Mouse (Mus musculus) midbrain, embryonic 12.5 days (tissue): ENCODE measurements around the gene Rab11fip5. TPM values are rescaled to one million over a fixed set of nuclear protein-coding genes. Genes with fewer than 3 reads are reported as not detected.

Experiments used
- ATAC-seq: fragments of 200-750 bp; cut with Nextera tagmentation; 2 replicates; pipeline ENCODE4 v1.8.0; 2017; ENCODE audit warnings: low read depth, moderate TSS enrichment, moderate library complexity; ENCODE audit not compliant: low FRiP score
- H3K27ac ChIP-seq: fragments of 300-500 bp; sonication (generic); replicated peaks from 2 replicates; pipeline ENCODE4 v1.5.1; 2016; ENCODE audit warnings: mild to moderate bottlenecking
- H3K27me3 ChIP-seq: fragments of 300-500 bp; sonication (generic); 2 replicates; pipeline ENCODE4 v1.6.1; 2016; ENCODE audit warnings: mild to moderate bottlenecking
- H3K36me3 ChIP-seq: fragments of 300-500 bp; sonication (generic); 2 replicates; pipeline ENCODE4 v1.6.1; 2016
- H3K4me1 ChIP-seq: fragments of 300-500 bp; sonication (generic); 2 replicates; pipeline ENCODE4 v1.6.1; 2016
- H3K4me2 ChIP-seq: fragments of 300-500 bp; sonication (generic); replicated peaks from 2 replicates; pipeline ENCODE4 v1.6.1; 2016; ENCODE audit warnings: mild to moderate bottlenecking, moderate library complexity
- H3K4me3 ChIP-seq: fragments of 300-500 bp; sonication (generic); 2 replicates; pipeline ENCODE4 v1.5.1; 2016; ENCODE audit warnings: mild to moderate bottlenecking
- H3K9ac ChIP-seq: fragments of 300-500 bp; sonication (generic); replicated peaks from 2 replicates; pipeline ENCODE4 v1.6.1; 2016; ENCODE audit warnings: mild to moderate bottlenecking, moderate library complexity
- H3K9me3 ChIP-seq: fragments of 300-500 bp; sonication (generic); 2 replicates; pipeline ENCODE4 v1.6.1; 2016; ENCODE audit warnings: mild to moderate bottlenecking
- WGBS: fragments of 180-500 bp; shearing (Covaris S2); methylation state at CpG from one replicate; pipeline ENCODE4 v1.1.7; 2016; 5-methylcytosine and 5-hydroxymethylcytosine counted together
- polyA plus RNA-seq: library from polyadenylated mRNA; unstranded; fragments of >200 nt; fragmentation: Nextera tagmentation; extraction: Ambion mirVana; gene quantifications from 2 replicates; pipeline ENCODE4 v1.2.1, GENCODE M21; 2016

Rab11fip5 gene
- polyA plus RNA-seq, 1 experiment from 2014 or later, result 9.7 TPM

GRCm38 (mm10) chr6:85388608-85389007, 14.2 kb upstream of the Rab11fip5 start:
- ATAC-seq, result no peak
- H3K27me3 ChIP-seq, result peaks cover 12% of the 10 kb centered on the region
- no peak overlapping the region for H3K9ac ChIP-seq
- no peaks in the 10 kb centered on the region for H3K4me1 ChIP-seq
- H3K4me2 ChIP-seq, result no peak overlapping the region
- H3K9me3 ChIP-seq, result no peaks in the 10 kb centered on the region; the same call in 1 of the 2 replicates
- no peaks in the 10 kb centered on the region for H3K36me3 ChIP-seq
- H3K4me3 ChIP-seq, result no peak overlapping the region
- 79% methylated on average over 5 of the region's 5 CpGs for WGBS
- H3K27ac ChIP-seq, result no peak overlapping the region

- 86% methylated on average over 2 of the region's 2 CpGs for WGBS
- Histone ChIP-seq H3K27ac (no peak overlapping the region), H3K4me2 (no peak overlapping the region), H3K4me3 (no peak overlapping the region), H3K27me3 (peaks cover 8% of the 10 kb centered on the region), H3K9me3 (no peaks in the 10 kb centered on the region; the same call in 1 of the 2 replicates), H3K9ac (no peak overlapping the region), H3K4me1 (peaks cover 7% of the 10 kb centered on the region), H3K36me3 (no peaks in the 10 kb centered on the region)
- no peak for ATAC-seq
Measured at GRCm38 (mm10) chr6:85382791-85383190, 8.4 kb upstream of the Rab11fip5 start.

DNA sequence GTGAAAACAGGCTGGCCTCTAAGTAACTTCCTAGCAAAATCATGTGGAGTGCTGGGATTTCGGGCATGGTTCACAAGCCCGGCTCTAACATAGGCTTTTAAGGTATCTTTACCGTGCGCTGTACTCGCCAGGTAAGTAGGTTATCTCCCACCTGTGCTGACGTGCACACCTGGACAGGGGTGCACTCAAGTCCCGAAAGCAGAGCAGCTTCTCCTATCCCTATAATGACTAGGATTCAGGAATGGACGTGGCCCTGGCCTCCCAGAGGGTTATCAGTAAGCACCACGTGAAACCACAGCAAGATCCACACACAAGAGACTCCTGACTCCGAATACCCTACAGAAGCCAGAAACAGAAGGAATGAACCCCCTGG, 7.2 kb upstream of the Rab11fip5 start:
- WGBS, result 79% methylated on average over 10 of the region's 10 CpGs
- no peak for ATAC-seq

DNA sequence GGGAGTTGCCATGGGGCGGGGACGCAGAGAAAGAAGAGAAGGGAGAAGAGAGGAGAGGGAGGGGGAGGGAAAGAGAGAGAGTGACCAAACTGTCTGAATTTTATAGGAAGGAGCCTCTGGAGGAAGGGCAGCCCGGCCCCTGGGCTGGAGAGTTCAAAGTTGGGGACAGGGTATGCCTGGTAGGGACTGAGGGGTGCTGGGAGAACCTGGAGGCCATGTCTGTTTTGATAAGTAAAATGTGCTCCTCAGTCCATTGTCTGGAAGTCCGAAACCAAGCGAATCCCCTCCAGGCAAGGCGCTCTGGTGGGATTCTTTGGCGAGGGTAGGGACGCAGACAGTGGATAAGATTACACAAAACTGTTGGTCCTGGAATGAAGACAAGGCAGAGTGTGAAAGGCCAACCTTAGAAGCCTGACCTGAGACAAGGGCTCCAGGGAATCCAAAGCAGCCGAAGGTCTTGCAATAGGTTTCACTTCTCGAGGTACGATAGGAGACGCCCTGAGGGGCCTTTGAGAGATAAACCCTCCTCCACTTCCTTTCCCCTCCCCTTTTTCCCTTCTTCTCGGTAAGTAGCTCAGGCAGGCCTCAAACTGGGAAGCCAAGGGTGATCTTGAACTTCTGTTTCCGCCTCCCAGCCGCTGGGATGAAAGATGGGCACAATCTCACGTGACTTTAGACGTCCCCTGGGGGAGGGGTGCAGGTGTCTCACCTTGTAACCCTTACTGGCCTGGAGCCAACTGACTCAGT, 6.6 kb upstream of the Rab11fip5 start:
- Histone ChIP-seq H3K27me3 (peaks cover 18% of the 10 kb centered on the region), H3K4me3 (no peak overlapping the region), H3K9ac (no peak overlapping the region), H3K4me2 (peak overlapping the region; percentile 25), H3K27ac (peak overlapping the region; percentile 46), H3K9me3 (no peaks in the 10 kb centered on the region; the same call in 1 of the 2 replicates), H3K36me3 (no peaks in the 10 kb centered on the region), H3K4me1 (peaks cover 7% of the 10 kb centered on the region)
- 14% methylated on average over 17 of the region's 17 CpGs for WGBS
- ATAC-seq, result peak; percentile 81

More for the DNA sequence above, 7.2 kb upstream of the Rab11fip5 start:
- peaks cover 15% of the 10 kb centered on the region for H3K27me3 ChIP-seq
- no peak overlapping the region for H3K4me3 ChIP-seq
- peaks cover 7% of the 10 kb centered on the region for H3K4me1 ChIP-seq
- H3K9ac ChIP-seq, result no peak overlapping the region
- H3K36me3 ChIP-seq, result no peaks in the 10 kb centered on the region
- no peak overlapping the region for H3K4me2 ChIP-seq
- no peaks in the 10 kb centered on the region; the same call in 1 of the 2 replicates for H3K9me3 ChIP-seq
- H3K27ac ChIP-seq, result no peak overlapping the region

DNA sequence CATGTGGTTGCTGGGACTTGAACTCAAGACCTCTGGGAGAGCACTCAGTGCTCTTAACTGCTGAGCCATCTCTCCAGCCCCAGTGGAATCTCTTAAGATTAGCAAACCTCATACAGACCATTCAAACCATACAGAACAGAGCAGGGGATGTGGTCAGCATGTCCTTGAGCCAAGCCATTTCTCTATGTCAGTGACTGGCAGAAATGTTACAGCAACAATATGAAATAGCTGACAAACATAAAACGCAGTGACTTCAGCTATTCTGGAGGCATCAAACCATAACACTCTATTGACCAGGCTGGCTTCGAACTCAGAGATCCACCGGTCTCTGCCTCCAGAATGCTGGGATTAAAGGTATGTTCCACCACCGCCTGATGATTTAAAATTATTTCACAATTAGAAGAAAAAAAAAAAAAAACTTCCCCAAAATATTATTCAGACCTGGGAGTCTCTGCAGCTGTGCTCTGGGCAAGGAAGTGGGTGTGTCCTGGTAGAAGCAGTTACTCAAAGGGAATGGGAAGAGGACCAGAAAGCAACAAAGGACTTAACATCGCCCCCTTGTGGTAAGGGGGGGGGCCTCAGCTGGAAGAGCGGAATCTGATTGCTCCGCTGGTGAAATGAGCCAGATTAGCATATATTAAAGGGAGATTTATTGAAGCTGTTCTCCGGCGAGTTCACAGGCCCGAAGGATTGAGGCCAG, 5.9 kb upstream of the Rab11fip5 start:
- ATAC-seq, result peak; percentile 90
- Histone ChIP-seq H3K9me3 (no peaks in the 10 kb centered on the region; the same call in 1 of the 2 replicates), H3K4me3 (no peak overlapping the region), H3K9ac (no peak overlapping the region), H3K27me3 (peaks cover 17% of the 10 kb centered on the region), H3K4me1 (peaks cover 7% of the 10 kb centered on the region), H3K27ac (peak overlapping the region; percentile 46; the same call in 1 of the 2 replicates), H3K36me3 (no peaks in the 10 kb centered on the region), H3K4me2 (peak overlapping the region; percentile 25)
- WGBS, result 27% methylated on average over 10 of the region's 10 CpGs

DNA sequence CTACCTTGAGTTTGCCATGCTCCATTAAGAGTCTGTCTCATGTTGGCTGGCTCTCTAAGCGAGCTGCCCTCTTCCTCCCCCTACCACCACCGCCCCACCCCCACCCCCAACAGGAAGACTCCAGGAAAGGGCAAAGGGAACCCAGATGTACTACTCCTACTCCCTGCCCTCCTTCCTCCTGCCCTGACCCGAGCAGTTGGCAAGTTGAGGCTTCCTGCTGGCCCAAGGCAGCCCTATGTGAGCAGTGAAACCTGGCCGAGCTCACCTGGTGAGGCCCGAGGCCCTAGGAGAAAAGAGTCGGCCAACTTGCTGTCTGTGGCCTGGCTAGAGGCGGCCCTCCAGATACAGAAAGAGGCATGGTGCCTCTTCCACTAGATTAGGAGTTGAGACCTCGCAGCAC, 4.2 kb upstream of the Rab11fip5 start:
- peaks cover 12% of the 10 kb centered on the region for H3K4me1 ChIP-seq
- no peak overlapping the region for H3K9ac ChIP-seq
- H3K4me2 ChIP-seq, result no peak overlapping the region
- H3K4me3 ChIP-seq, result no peak overlapping the region
- peaks cover 19% of the 10 kb centered on the region for H3K27me3 ChIP-seq
- no peak overlapping the region for H3K27ac ChIP-seq
- ATAC-seq, result no peak
- no peaks in the 10 kb centered on the region; the same call in 1 of the 2 replicates for H3K9me3 ChIP-seq
- no peaks in the 10 kb centered on the region for H3K36me3 ChIP-seq
- WGBS, result 62% methylated on average over 8 of the region's 8 CpGs

GRCm38 (mm10) chr6:85377876-85378275, 3.4 kb upstream of the Rab11fip5 start:
- no peaks in the 10 kb centered on the region for H3K36me3 ChIP-seq
- H3K4me2 ChIP-seq, result no peak overlapping the region
- peaks cover 19% of the 10 kb centered on the region for H3K4me1 ChIP-seq
- no peak overlapping the region for H3K9ac ChIP-seq
- 60% methylated on average over 5 of the region's 5 CpGs for WGBS
- H3K27ac ChIP-seq, result no peak overlapping the region
- no peaks in the 10 kb centered on the region for H3K9me3 ChIP-seq
- H3K27me3 ChIP-seq, result peaks cover 24% of the 10 kb centered on the region
- no peak for ATAC-seq
- no peak overlapping the region for H3K4me3 ChIP-seq

GRCm38 (mm10) chr6:85377066-85377734, 2.8 kb upstream of the Rab11fip5 start:
- Histone ChIP-seq H3K4me3 (no peak overlapping the region), H3K4me2 (no peak overlapping the region), H3K9ac (no peak overlapping the region), H3K36me3 (no peaks in the 10 kb centered on the region), H3K9me3 (no peaks in the 10 kb centered on the region), H3K27ac (no peak overlapping the region), H3K27me3 (peaks cover 30% of the 10 kb centered on the region), H3K4me1 (peaks cover 26% of the 10 kb centered on the region)
- 78% methylated on average over 4 of the region's 4 CpGs for WGBS
- ATAC-seq, result no peak

DNA sequence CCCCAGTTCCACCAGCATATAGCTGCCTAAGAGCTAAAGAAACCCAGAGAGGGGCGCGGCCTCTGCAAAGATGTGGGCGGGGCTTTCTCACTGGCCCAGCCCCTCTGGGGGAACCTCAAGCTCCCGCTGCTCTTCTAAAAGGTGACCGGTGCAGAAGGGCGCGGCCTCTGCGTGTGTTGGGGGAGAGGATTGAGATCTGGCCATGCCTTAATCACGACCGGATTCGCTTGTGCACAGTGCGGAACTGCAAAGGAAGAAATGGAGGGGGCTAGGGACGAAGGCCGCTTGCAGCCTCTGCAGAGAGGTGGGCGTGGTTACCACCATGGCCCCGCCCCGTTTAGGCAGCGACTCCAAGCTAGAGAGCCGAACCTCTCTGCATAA, 290 bp upstream of the Rab11fip5 start:
- H3K27me3 ChIP-seq, result peaks cover 31% of the 10 kb centered on the region
- H3K27ac ChIP-seq, result peak overlapping the region; percentile 72

DNA sequence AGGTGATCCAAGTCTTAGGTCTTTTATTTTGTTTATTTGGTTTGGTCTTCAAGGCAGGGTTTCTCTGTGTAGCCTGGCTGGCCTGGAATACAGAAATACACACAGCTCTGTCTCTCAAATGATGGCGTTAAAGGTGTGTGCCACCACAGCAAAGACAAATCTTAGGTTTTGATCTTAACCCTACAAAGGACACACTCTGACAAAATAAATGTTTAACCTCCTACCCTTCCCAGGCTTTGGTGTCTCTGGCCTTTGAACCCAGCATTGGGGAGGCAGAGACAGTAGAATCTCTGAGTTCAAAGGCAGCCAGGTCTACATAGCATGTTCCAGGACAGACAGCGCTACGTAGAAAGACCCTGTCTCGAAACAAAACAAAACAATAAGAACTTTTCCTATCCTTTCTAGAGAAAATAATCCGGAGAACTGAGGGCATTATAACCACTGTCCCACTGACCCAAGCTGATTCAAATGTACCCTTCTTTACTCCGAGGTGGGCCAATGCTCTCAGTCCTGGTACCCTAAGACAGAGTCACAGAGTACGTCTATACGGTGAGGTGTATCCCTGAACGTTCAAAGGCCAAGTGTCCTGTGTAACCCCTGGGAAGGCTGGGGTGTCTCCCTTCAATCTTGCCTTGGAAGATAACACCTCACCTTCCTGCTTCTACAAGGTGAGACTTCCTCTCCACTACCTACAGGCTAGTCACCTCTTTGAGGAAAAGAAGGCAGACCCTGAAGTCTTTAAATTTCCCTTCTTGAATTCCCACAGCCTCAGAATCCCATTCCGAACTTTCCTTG, 1.2 kb downstream of the Rab11fip5 start:
- Histone ChIP-seq H3K36me3 (no peaks in the 10 kb centered on the region), H3K9ac (peak overlapping the region; percentile 78), H3K4me3 (peak overlapping the region; percentile 67), H3K27me3 (peaks cover 31% of the 10 kb centered on the region), H3K27ac (no peak overlapping the region), H3K4me2 (peak overlapping the region; percentile 89), H3K9me3 (no peaks in the 10 kb centered on the region), H3K4me1 (peaks cover 21% of the 10 kb centered on the region)
- no peak for ATAC-seq
- 83% methylated on average over 10 of the region's 10 CpGs for WGBS

More for the DNA sequence above, 290 bp upstream of the Rab11fip5 start:
- Histone ChIP-seq H3K4me2 (peak overlapping the region; percentile 89), H3K9me3 (no peaks in the 10 kb centered on the region), H3K4me1 (peaks cover 21% of the 10 kb centered on the region), H3K36me3 (no peaks in the 10 kb centered on the region), H3K4me3 (peak overlapping the region; percentile 67), H3K9ac (peak overlapping the region; percentile 78)
- WGBS, result under 1% methylated on average over 19 of the region's 19 CpGs
- peak; percentile 97 for ATAC-seq

DNA sequence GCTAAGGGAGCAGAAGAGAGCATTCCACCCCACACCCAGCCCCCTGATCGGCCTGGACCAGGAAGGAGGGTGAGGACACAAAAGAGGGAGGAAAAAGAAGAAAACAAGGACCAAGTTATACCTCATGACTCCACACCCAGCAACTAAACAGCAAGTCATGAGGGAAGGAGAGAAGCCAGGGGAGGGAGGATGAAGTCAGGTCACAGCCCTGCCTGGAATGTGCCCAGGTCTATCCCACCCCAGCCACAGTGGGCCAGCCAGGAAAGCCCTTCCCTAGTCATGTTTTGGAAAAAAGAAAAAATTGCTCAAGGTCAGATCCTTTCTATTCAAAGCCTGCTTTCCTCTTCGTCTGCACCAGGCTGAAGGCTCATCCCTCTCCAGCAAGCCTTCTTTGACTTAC, 1.9 kb downstream of the Rab11fip5 start:
- H3K27ac ChIP-seq, result no peak overlapping the region
- H3K9ac ChIP-seq, result no peak overlapping the region
- H3K4me1 ChIP-seq, result peaks cover 21% of the 10 kb centered on the region
- ATAC-seq, result no peak
- WGBS, result 74% methylated on average over 2 of the region's 2 CpGs
- H3K4me3 ChIP-seq, result 0 out of 2 replicates have a peak overlapping the region, but pooled peaks have one; percentile 1
- H3K27me3 ChIP-seq, result peaks cover 31% of the 10 kb centered on the region
- no peaks in the 10 kb centered on the region for H3K9me3 ChIP-seq
- no peaks in the 10 kb centered on the region for H3K36me3 ChIP-seq
- H3K4me2 ChIP-seq, result peak overlapping the region; percentile 89
